Mouse (Mus musculus) lung, adult 2 months (tissue): ENCODE measurements around the gene Slc6a4. TPM values are rescaled to one million over a fixed set of nuclear protein-coding genes. Genes with fewer than 3 reads are reported as not detected.
A peak's percentile ranks its signal among the peaks of the same experiment; 100 is the strongest.

Experiments used
- DNase-seq: peaks from one replicate; pipeline ENCODE4 v3.0.0; 2022
- H3K4me1 ChIP-seq: fragments of 200-500 bp; 2 replicates; pipeline ENCODE4 v1.6.1; 2011; ENCODE audit warnings: low read length; ENCODE audit not compliant: control insufficient read depth, insufficient read depth
- H3K4me3 ChIP-seq: fragments of 200-500 bp; replicated peaks from 2 replicates; pipeline ENCODE3; 2011; ENCODE audit warnings: low read depth, mild to moderate bottlenecking, control low read depth, low read length; ENCODE audit errors: extremely low read depth
- CTCF ChIP-seq: fragments of 200-500 bp; IDR thresholded peaks from 2 replicates; pipeline ENCODE4 v1.5.1; 2011; ENCODE audit warnings: mild to moderate bottlenecking, low read length, control low read depth; ENCODE audit not compliant: insufficient read depth
- POLR2A ChIP-seq: fragments of 200-500 bp; IDR thresholded peaks from 2 replicates; pipeline ENCODE4 v1.6.1; 2011; ENCODE audit warnings: low read depth, mild to moderate bottlenecking, control low read depth, low read length, borderline replicate concordance; ENCODE audit errors: extremely low read depth
- WGBS: fragments of 180-500 bp; shearing (Covaris S2); methylation state at CpG from one replicate; pipeline ENCODE4 v1.1.7; 2018; 5-methylcytosine and 5-hydroxymethylcytosine counted together
- polyA plus RNA-seq: library from polyadenylated mRNA; depleted of rRNA; stranded (reverse); fragments of >200 nt; gene quantifications from 2 replicates; pipeline ENCODE4 v1.2.3, GENCODE M21; 2012

The Slc6a4 gene
- polyA plus RNA-seq, 1 experiment, result 9.5 TPM

DNA sequence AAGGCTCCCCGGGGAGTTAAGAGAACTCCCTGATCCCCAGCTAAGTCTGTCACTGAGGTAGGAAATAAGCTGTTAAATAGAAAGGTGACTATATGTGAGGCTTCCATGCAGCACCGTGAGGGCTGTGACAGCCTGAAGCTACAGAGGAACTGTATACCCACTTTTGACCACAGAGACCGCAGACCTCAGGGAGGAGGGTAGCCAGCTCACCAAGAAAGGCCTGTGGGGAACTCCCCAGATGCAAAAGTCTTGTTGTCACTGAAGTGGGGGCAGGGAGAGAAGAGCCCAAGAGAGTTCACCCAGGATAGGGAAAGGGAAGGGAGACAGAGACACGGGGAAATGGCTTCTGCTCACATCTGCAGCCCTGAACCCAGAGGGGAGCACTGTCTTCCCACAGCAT lies 5.5 kb upstream of the Slc6a4 start:
- H3K4me1 ChIP-seq, result peaks cover 16% of the 10 kb centered on the region
- no peak for DNase-seq
- no peak overlapping the region for H3K4me3 ChIP-seq
- TF ChIP-seq CTCF, result no peak
- 36% methylated on average over 4 of the region's 4 CpGs for WGBS

DNA sequence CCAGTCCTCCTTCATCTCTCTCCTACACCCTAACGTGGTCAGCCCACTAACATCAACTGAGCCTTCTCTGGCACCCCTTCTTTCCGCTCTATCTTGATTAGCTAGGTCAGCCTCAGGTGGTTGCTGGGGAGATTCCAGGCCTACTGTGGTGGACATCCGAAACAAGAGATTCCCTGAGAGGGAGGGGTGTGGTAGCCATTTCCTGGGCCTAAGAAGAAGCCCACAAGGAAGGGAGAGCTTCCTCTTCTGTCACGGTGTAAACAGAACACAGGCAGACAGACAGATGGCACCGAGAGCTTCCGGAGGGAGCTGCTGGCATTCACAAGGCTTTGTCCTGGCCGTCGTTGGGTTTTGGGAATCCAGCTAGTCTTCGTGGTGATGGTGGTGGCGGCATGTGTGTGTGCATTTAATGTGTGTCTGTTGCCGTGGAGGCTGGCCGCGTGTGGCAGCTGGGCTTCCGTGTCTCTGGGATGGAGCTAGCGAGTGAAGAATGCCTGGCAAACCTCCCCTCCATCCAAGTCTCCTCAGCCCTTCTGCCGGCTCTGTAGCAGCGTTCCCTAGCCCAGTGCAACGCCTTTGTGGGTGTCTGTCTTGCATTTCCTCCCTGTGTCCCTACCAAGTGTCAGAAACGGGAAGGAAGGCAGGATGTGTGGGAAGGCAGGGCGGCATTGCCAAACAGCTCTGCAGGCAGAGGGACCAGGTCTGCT lies 2.3 kb upstream of the Slc6a4 start:
- no peak for DNase-seq
- Histone ChIP-seq H3K4me1 (peaks cover 20% of the 10 kb centered on the region), H3K4me3 (peak overlapping the region; percentile 14)
- 24% methylated on average over 20 of the region's 20 CpGs for WGBS
- TF ChIP-seq POLR2A (no peak; the same call in 1 of the 2 replicates), CTCF (no peak)

- DNase-seq, result peak; percentile 84
- Histone ChIP-seq H3K4me1 (peaks cover 20% of the 10 kb centered on the region), H3K4me3 (peak overlapping the region; percentile 39)
- TF ChIP-seq CTCF, result peak; percentile 72
- TF ChIP-seq POLR2A, result no peak
- under 1% methylated on average over 21 of the region's 21 CpGs for WGBS
These were observed 1.1 kb upstream of the Slc6a4 start for GRCm38 (mm10) chr11:76997305-76997704.

DNA sequence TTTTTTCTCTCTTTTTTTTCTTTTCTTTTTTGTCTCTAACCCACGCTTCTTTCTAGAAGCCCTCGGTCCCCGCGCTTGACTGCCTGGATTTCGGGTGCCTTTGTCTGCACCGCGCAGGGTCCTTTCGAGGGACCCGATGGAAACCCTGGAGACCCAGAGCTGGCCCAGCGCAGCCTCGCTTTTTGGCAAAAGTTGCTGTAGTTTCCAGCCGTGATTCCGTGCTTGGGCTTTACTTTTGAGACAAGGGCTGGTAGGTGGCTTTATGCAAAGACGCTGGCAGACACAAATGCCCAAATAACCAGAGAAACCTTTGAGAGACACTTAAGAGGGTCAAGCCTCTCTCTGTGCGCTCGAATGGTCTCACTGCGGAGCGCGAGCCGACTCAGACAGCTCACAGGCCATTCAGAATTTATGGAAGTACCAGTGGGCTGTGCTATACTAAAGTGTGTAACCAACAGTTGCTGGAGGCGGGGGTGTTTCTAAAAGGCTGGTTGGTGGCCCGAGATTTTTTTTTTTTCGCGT lies 363 bp downstream of the Slc6a4 start:
- 10% methylated on average over 24 of the region's 24 CpGs for WGBS
- Histone ChIP-seq H3K4me3 (no peak overlapping the region), H3K4me1 (peaks cover 20% of the 10 kb centered on the region)
- no peak for TF ChIP-seq POLR2A
- no peak for TF ChIP-seq CTCF
- peak; percentile 11 for DNase-seq

GRCm38 (mm10) chr11:77000741-77001140 lies 2.3 kb downstream of the Slc6a4 start:
- H3K4me3 ChIP-seq, result no peak overlapping the region
- peaks cover 18% of the 10 kb centered on the region for H3K4me1 ChIP-seq
- TF ChIP-seq POLR2A (no peak), CTCF (no peak)
- WGBS, result 42% methylated on average over 5 of the region's 5 CpGs
- no peak for DNase-seq

- WGBS, result 75% methylated on average over 1 of the region's 1 CpGs
- 0 out of 2 replicates have a peak, but pooled peaks cover 5% of the 10 kb centered on the region for H3K4me1 ChIP-seq
- TF ChIP-seq CTCF, result no peak
- no peak for TF ChIP-seq POLR2A
- no peak overlapping the region for H3K4me3 ChIP-seq
- DNase-seq, result no peak
These were observed 4.0 kb downstream of the Slc6a4 start for GRCm38 (mm10) chr11:77002361-77002760.

DNA sequence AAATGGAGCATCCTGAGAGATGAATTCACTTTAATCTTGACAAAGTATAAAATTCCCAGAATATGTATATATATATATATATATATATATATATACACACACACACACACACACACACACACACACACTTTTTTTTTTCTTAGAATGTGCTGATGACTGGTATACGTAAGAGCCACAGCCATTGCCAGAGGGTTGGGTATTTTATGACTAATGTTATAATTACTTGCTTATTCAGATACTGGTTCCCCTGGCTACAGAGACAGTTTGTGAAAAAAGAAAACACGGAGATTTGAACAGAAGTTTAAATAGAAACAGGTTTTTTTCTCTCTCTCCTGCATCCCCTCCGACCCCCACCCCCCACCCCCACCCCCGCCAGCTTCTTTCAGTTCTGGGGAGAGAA lies 7.5 kb downstream of the Slc6a4 start:
- WGBS, result 39% methylated on average over 4 of the region's 4 CpGs
- no peak for DNase-seq

GRCm38 (mm10) chr11:77006616-77007015 lies 8.2 kb downstream of the Slc6a4 start:
- Histone ChIP-seq H3K4me1 (no peaks in the 10 kb centered on the region), H3K4me3 (no peak overlapping the region)
- no peak for TF ChIP-seq POLR2A
- no peak for TF ChIP-seq CTCF
- 28% methylated on average over 6 of the region's 6 CpGs for WGBS
- no peak for DNase-seq

More for the DNA sequence above, 7.5 kb downstream of the Slc6a4 start:
- no peak for TF ChIP-seq CTCF
- TF ChIP-seq POLR2A, result no peak
- Histone ChIP-seq H3K4me3 (no peak overlapping the region), H3K4me1 (no peaks in the 10 kb centered on the region)

- Histone ChIP-seq H3K4me3 (no peak overlapping the region), H3K4me1 (no peaks in the 10 kb centered on the region)
- DNase-seq, result no peak
- WGBS, result 65% methylated on average over 16 of the region's 16 CpGs
- no peak for TF ChIP-seq POLR2A
- no peak for TF ChIP-seq CTCF
These were observed 10.9 kb downstream of the Slc6a4 start for GRCm38 (mm10) chr11:77009069-77010025.
